Mouse (Mus musculus): ENCODE results near the gene Brca1.
"Not testable (repeated sequence)": the region's sequence is repeated elsewhere in the genome, so short reads cannot be mapped to it uniquely, and the experiment has no call there.

Brca1 gene

GRCm38 (mm10) chr11:101551751-101552475 lies at the start of gene Brca1, which contains the start of gene Nbr1:
Gene Brca1 (minus strand): TSS chr11:101551955.
Gene Nbr1 (plus strand): TSS chr11:101552149.
- DNase-seq, result peak; percentile 96 to 99

GRCm38 (mm10) chr11:101599156-101599555 lies 47.4 kb upstream of the Brca1 start, which contains the start of gene Gm11634:
Gene Gm11634 (minus strand): TSS chr11:101599256.
- DNase-seq, result no peak

GRCm38 (mm10) chr11:101589989-101590624 lies 38.4 kb upstream of the Brca1 start:
- DNase-seq, result no peak

- peak; percentile 79 to 83 for DNase-seq
These were observed 37.7 kb upstream of the Brca1 start for GRCm38 (mm10) chr11:101589444-101589843.

DNA sequence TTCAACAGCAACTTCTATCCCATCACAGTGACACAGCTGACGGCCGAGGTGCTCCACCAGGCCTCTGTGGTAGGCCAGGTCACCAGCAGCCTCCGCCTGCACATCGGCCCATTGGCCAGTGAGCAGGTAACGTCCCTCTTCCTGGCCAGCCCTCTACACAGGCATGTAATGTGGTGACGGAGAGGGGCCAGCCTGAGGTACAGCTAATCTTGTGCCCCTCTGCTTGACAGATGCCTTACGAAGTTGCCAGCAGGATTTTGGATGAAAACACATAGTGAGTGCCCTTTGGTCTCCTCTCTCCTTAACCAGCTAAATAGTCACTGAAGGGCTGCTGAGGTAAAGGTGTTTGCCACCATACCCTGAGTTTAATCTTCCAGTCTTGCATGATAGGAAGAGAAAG lies 37.1 kb upstream of the Brca1 start:
- no peak for DNase-seq

DNA sequence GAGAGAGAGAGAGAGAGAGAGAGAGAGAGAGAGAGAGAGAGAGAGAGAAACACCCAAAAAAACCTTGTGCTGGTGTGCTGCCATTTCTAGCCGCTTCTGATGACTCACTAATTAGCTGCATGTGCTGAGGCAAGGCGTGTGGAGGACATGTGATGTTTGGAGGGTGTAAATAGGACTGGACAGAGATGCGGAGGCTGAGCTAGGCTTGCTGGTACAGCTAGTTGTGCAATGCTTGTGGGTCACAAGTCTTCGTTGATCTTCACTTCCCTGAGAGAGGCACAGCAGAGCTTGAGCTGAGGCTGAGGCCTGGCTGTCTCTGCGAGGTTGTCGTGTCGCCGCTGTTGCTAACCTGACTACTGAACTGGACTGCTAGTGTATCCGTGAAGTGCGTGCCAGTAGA lies 35.9 kb upstream of the Brca1 start:
- no peak for DNase-seq

GRCm38 (mm10) chr11:101585805-101586204 lies 34.0 kb upstream of the Brca1 start:
- no peak for DNase-seq

DNA sequence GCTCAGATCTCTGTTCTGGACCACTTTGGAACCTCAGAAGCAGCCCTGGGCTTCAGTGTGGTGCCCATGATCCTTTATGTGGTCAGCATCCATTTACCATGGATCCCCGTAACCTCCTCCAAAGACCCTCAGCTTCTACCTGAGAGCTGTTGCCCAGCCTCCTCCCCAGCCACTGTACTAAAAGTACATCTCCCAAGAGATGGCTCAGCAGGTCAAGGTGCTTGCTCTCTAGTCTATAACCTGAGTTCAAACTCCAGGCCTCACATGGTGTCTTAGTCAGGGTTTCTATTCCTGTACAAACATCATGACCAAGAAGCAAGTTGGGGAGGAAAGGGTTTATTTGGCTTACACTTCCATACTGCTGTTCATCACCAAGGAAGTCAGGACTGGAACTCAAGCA lies 33.3 kb upstream of the Brca1 start:
- not testable (repeated sequence) for DNase-seq

GRCm38 (mm10) chr11:101583205-101583604 lies 31.4 kb upstream of the Brca1 start:
- DNase-seq, result no peak

GRCm38 (mm10) chr11:101582054-101583035 lies 30.6 kb upstream of the Brca1 start, which contains the start of gene Tmem106a:
Gene Tmem106a (plus strand): TSS chr11:101582242.
- peak; percentile 88 for DNase-seq

DNA sequence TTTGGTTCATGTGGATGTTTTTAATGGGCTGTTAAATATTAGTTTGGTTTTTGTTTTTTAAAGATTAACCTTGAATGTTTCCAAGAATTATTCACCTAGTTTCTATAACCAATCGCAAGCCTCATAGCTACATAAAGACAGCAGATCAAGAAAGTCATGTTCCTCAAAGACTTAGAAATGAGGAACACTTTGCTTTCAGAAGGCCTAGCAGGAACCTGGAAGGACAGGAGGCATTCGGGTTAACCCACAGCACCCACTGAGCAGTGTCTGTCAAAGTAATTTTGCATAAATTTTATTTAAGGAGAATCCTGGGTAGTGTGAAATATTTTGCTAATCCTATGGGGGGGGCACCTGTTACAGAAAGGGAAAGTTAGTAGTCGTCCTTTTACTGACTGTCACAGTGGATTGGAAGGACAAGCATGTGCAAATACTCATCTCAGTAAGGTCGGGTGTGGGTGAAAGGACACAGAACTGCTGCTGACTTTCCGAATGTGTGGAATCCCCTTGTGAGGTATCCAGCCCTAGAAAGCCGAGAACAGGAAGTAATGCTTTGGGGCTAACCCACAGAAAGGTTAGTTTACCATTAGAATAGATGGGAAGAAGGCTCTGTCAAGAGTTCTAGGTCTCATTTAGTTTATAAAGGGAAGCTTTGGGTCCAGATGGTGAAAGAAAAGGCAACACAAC lies 29.5 kb upstream of the Brca1 start:
- no peak for DNase-seq

DNA sequence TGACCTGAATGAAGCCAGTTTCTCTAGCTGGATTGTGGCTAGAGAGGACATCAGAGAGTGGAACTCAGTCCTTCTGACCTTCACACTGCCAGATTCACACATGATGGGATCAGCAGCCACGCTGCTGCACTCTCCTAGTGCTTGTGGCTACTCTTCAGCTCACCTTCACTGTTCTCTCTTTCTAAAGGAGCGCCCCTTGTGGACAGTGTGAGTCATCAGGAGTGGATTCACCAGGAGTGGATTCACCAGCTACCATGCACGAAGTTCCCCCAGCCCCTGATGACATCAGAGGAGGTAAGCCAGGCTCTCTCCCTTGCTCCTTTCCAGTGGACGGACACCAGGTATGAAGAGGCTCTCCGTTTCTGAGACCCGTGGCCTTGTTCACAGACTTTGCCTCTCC lies 24.4 kb upstream of the Brca1 start:
- DNase-seq, result peak in 1 of 2 experiments; percentile 13

- DNase-seq, result no peak
These were observed 16.7 kb upstream of the Brca1 start for GRCm38 (mm10) chr11:101568421-101568820.

GRCm38 (mm10) chr11:101562391-101562790 lies 10.6 kb upstream of the Brca1 start:
- peak; percentile 68 to 73 for DNase-seq

- DNase-seq, result no peak
These were observed 5.2 kb upstream of the Brca1 start for GRCm38 (mm10) chr11:101556954-101557353.

DNA sequence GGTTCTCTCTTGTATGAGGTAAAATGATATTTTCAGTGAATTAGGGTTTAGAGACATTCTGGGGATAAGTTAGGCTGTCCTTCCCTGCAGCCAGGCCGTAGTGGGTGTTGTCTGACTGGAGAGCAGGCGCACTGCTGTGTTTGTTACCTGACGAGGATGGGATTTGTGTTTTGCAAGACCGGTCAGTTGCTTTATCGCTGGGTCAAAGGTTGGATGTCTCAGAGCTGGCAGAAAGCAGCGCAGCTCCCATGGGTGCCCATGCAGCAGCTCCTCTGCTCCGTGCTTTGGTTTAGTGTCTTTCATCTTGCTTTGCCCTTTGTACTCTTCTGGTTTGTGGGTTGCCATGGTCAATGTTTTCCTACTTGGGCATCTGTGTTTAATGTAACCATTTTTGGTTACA lies 4.8 kb upstream of the Brca1 start:
- peak; percentile 30 to 42 for DNase-seq

GRCm38 (mm10) chr11:101553354-101553930 lies 1.7 kb upstream of the Brca1 start:
- peak in 1 of 2 experiments; percentile 9 for DNase-seq

DNA sequence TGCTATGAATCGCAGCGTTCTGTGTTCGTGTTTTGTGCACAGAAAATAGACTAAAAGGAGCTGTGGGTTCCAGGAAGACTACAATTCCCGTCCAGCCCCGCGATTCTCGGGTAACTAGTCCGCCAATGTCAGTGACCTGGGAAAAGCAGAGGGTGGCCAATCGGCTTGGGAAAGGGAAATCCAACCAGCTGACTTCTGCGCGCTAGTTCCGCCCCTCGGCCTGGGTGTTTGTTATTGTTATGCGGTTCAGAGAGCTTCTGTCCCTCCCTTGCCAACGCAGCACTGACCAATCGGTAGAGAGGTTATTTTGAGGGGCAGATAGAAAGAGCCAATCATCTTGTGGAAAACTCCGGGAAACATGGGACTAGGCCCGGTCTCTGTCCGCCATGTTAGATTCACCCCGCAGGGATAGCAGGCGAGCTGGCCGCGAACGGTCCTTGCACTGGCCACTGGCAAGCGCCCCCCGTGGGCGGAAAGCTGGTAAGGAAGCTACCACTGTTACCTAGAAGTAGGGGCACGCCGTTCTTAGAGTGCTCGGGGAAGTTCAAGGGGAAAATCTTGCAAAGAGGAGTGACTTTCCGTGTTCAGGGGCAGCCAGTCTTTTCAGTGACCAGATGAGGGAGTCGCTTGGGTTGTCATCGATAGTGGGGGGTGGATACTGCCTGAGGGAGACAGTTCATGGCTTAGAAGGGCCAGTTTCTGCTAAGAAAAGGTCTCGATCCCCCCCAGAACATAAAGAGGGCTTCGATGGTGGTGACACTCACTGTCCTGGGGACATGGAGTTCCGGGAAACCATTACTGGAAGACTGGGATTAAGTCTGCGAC lies 933 bp upstream of the Brca1 start:
- peak; percentile 97 to 98 for DNase-seq

- DNase-seq, result no peak
These were observed 3.2 kb downstream of the Brca1 start for GRCm38 (mm10) chr11:101548526-101548925.

GRCm38 (mm10) chr11:101544132-101544531 lies 7.6 kb downstream of the Brca1 start:
- no peak for DNase-seq

- no peak for DNase-seq
These were observed 8.2 kb downstream of the Brca1 start for GRCm38 (mm10) chr11:101543533-101543932.
